Mouse (Mus musculus) embryonic facial prominence, embryonic 15.5 days (tissue): ENCODE measurements around the gene Abcc1. TPM values are rescaled to one million over a fixed set of nuclear protein-coding genes. Genes with fewer than 3 reads are reported as not detected.

Source experiments
- ATAC-seq: fragments of 200-750 bp; cut with Nextera tagmentation; 2 replicates; pipeline ENCODE4 v1.8.0; 2017; ENCODE audit warnings: low read depth, moderate TSS enrichment; ENCODE audit not compliant: insufficient number of reproducible peaks, low FRiP score, low TSS enrichment
- H3K27ac ChIP-seq: fragments of 300-500 bp; sonication (generic); replicated peaks from 2 replicates; pipeline ENCODE4 v1.5.1; 2015; ENCODE audit warnings: mild to moderate bottlenecking, inconsistent platforms
- H3K27me3 ChIP-seq: fragments of 300-500 bp; sonication (generic); 2 replicates; pipeline ENCODE4 v1.6.1; 2015; ENCODE audit warnings: inconsistent platforms
- H3K36me3 ChIP-seq: fragments of 300-500 bp; sonication (generic); 2 replicates; pipeline ENCODE4 v1.6.1; 2015; ENCODE audit warnings: mild to moderate bottlenecking, inconsistent platforms
- H3K4me1 ChIP-seq: fragments of 300-500 bp; sonication (generic); 2 replicates; pipeline ENCODE4 v1.6.1; 2015; ENCODE audit warnings: inconsistent platforms
- H3K4me2 ChIP-seq: fragments of 300-500 bp; sonication (generic); replicated peaks from 2 replicates; pipeline ENCODE4 v1.6.1; 2015; ENCODE audit warnings: mild to moderate bottlenecking, inconsistent platforms
- H3K4me3 ChIP-seq: fragments of 300-500 bp; sonication (generic); replicated peaks from 2 replicates; pipeline ENCODE4 v1.5.1; 2015; ENCODE audit warnings: mild to moderate bottlenecking, inconsistent platforms
- H3K9ac ChIP-seq: fragments of 300-500 bp; sonication (generic); 2 replicates; pipeline ENCODE4 v1.6.1; 2015; ENCODE audit warnings: inconsistent platforms
- H3K9me3 ChIP-seq: fragments of 300-500 bp; sonication (generic); replicated peaks from 2 replicates; pipeline ENCODE4 v1.6.1; 2016; ENCODE audit warnings: inconsistent platforms
- WGBS: fragments of 180-500 bp; shearing (Covaris S2); methylation state at CpG from one replicate; pipeline ENCODE4 v1.1.7; 2015; 5-methylcytosine and 5-hydroxymethylcytosine counted together
- polyA plus RNA-seq: library from polyadenylated mRNA; unstranded; fragments of >200 nt; fragmentation: Nextera tagmentation; extraction: Ambion mirVana; gene quantifications from 2 replicates; pipeline ENCODE4 v1.2.1, GENCODE M21; 2015

Abcc1 gene
- polyA plus RNA-seq, 1 experiment from 2014 or later = 14.1 TPM

DNA sequence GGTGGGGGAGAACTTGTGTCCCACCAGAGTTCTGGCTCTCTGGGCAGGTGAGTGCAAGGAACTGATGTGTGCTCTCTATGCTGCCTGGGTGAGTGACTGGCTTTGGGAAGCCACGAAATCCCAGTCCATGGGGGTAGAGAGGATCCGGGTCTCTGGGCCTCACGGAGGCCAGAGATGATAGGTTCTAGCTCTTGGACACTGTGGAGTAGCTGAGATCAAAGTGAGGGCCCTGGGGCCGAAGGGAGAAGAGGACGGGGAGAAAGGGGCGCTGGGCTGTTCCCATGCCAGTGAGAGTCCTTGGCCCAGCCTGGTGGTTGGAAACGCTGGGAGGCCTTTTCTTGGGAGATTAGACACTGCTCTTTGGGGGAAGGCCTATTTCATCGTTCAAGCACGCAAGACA lies 53.8 kb downstream of the Abcc1 start:
- no peaks in the 10 kb centered on the region for H3K4me1 ChIP-seq
- H3K27ac ChIP-seq = no peak overlapping the region
- no peaks in the 10 kb centered on the region for H3K27me3 ChIP-seq
- no peak overlapping the region for H3K4me3 ChIP-seq
- H3K9me3 ChIP-seq = no peaks in the 10 kb centered on the region
- H3K9ac ChIP-seq = no peak overlapping the region
- H3K36me3 ChIP-seq = peaks cover 35% of the 10 kb centered on the region
- no peak for ATAC-seq
- 76% methylated on average over 9 of the region's 9 CpGs for WGBS
- no peak overlapping the region for H3K4me2 ChIP-seq

GRCm38 (mm10) chr16:14416957-14417618 lies 55.7 kb downstream of the Abcc1 start:
- Histone ChIP-seq H3K4me3 (no peak overlapping the region), H3K36me3 (peaks cover 20% of the 10 kb centered on the region; the same call in 1 of the 2 replicates), H3K4me2 (no peak overlapping the region), H3K27ac (no peak overlapping the region), H3K9me3 (no peaks in the 10 kb centered on the region), H3K4me1 (no peaks in the 10 kb centered on the region), H3K27me3 (no peaks in the 10 kb centered on the region), H3K9ac (no peak overlapping the region)
- 48% methylated on average over 5 of the region's 5 CpGs for WGBS
- no peak for ATAC-seq

GRCm38 (mm10) chr16:14420496-14421132 lies 59.3 kb downstream of the Abcc1 start:
- no peak for ATAC-seq
- Histone ChIP-seq H3K4me3 (no peak overlapping the region), H3K9ac (no peak overlapping the region), H3K27me3 (no peaks in the 10 kb centered on the region), H3K4me2 (no peak overlapping the region), H3K27ac (no peak overlapping the region), H3K9me3 (no peaks in the 10 kb centered on the region), H3K4me1 (no peaks in the 10 kb centered on the region), H3K36me3 (peaks cover 6% of the 10 kb centered on the region; the same call in 1 of the 2 replicates)
- WGBS = 81% methylated on average over 5 of the region's 5 CpGs

GRCm38 (mm10) chr16:14422081-14422480 lies 60.7 kb downstream of the Abcc1 start:
- Histone ChIP-seq H3K27me3 (no peaks in the 10 kb centered on the region), H3K9me3 (no peaks in the 10 kb centered on the region), H3K27ac (no peak overlapping the region), H3K9ac (no peak overlapping the region), H3K36me3 (peaks cover 6% of the 10 kb centered on the region; the same call in 1 of the 2 replicates), H3K4me2 (no peak overlapping the region), H3K4me3 (no peak overlapping the region), H3K4me1 (no peaks in the 10 kb centered on the region)
- no peak for ATAC-seq
- 96% methylated on average over 3 of the region's 3 CpGs for WGBS

DNA sequence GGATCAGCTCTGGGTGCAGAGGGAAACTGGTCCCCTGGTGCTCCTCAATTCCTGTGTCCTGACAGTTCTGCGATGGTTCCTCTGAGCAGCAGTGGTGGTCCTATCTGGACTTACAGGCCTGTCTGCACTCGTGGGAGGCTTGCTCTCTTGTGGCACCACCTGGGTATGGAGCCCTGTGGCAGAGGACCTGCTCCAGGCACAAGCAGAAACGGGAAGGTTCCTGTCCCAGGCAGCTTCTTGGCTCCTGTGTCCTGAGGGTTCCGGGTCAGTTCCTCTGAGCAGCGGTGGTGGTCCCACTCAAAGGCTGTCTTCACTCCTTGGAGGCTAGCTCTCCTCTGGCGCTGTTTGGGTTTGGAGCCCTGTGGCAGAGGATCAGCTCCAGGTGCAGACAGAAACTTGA lies 68.0 kb downstream of the Abcc1 start:
- WGBS = 87% methylated on average over 6 of the region's 6 CpGs
- ATAC-seq = no peak

GRCm38 (mm10) chr16:14432996-14433395 lies 71.6 kb downstream of the Abcc1 start:
- H3K4me3 ChIP-seq = no peak overlapping the region
- no peak overlapping the region for H3K9ac ChIP-seq
- H3K27ac ChIP-seq = no peak overlapping the region
- no peak overlapping the region for H3K4me2 ChIP-seq
- H3K27me3 ChIP-seq = no peaks in the 10 kb centered on the region
- H3K36me3 ChIP-seq = 0 out of 2 replicates have a peak, but pooled peaks cover 11% of the 10 kb centered on the region
- no peak for ATAC-seq
- WGBS = 88% methylated on average over 5 of the region's 5 CpGs
- H3K9me3 ChIP-seq = no peaks in the 10 kb centered on the region
- no peaks in the 10 kb centered on the region for H3K4me1 ChIP-seq

More for the DNA sequence above, 68.0 kb downstream of the Abcc1 start:
- Histone ChIP-seq H3K36me3 (no peaks in the 10 kb centered on the region), H3K27ac (no peak overlapping the region), H3K4me2 (no peak overlapping the region), H3K9ac (no peak overlapping the region), H3K4me1 (no peaks in the 10 kb centered on the region), H3K27me3 (no peaks in the 10 kb centered on the region), H3K4me3 (no peak overlapping the region), H3K9me3 (no peaks in the 10 kb centered on the region)

DNA sequence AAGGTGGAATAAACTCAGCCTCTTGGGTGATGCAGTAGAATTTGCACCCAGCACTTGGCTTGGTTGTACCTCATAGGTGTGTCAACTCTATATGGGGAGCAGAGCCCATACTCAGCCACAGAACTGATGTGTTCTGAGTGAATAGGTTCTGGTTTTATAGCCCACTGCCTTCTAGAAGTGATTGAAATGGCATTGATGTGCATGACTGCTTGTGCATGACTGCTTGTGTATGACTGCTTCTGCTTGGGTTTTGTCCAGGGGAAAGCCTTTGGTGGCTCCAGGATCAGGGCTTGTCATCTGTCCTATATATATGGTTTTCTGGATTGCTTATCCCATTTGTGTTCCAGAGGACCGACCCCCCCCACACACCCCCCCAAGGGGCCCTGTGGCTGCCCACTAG lies 74.2 kb downstream of the Abcc1 start:
- no peak for ATAC-seq
- H3K4me1 ChIP-seq = no peaks in the 10 kb centered on the region
- WGBS = 75% methylated on average over 1 of the region's 1 CpGs
- no peak overlapping the region for H3K9ac ChIP-seq
- H3K4me3 ChIP-seq = no peak overlapping the region
- no peak overlapping the region for H3K4me2 ChIP-seq
- no peaks in the 10 kb centered on the region for H3K9me3 ChIP-seq
- no peak overlapping the region for H3K27ac ChIP-seq
- H3K36me3 ChIP-seq = 0 out of 2 replicates have a peak, but pooled peaks cover 11% of the 10 kb centered on the region
- H3K27me3 ChIP-seq = no peaks in the 10 kb centered on the region

DNA sequence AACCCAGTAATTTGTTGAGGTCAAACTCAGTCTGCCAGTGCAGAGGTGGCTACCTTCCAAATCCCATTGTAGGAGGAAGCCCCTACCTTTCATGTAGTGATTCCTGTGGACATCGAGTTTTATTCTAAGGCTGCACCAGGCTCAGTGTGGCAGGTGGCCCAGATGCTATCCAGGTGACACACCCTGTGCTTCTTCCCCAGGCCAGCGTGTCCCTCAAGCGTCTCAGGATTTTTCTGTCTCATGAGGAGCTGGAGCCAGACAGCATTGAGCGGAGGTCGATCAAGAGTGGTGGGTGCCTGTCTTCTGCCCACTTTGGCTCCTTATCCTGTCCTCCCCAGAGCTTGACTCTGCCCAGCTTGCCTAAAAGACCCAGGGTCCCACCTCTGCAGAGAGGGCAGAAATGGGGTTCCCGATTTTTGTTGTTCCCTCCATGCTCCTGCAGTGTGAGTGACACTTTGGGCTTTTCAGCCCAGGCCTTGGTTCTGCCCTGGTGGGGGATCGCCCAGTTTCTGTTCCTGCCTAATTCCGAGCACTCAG lies 76.2 kb downstream of the Abcc1 start:
- H3K4me1 ChIP-seq = no peaks in the 10 kb centered on the region
- 93% methylated on average over 8 of the region's 8 CpGs for WGBS
- no peak for ATAC-seq

GRCm38 (mm10) chr16:14438561-14438960 lies 77.2 kb downstream of the Abcc1 start:
- Histone ChIP-seq H3K4me2 (no peak overlapping the region), H3K9ac (no peak overlapping the region), H3K9me3 (no peaks in the 10 kb centered on the region), H3K36me3 (0 out of 2 replicates have a peak, but pooled peaks cover 15% of the 10 kb centered on the region), H3K27ac (no peak overlapping the region), H3K4me1 (no peaks in the 10 kb centered on the region), H3K4me3 (no peak overlapping the region), H3K27me3 (no peaks in the 10 kb centered on the region)
- no peak for ATAC-seq
- WGBS = 89% methylated on average over 7 of the region's 7 CpGs

More for the DNA sequence above, 76.2 kb downstream of the Abcc1 start:
- H3K9me3 ChIP-seq = no peaks in the 10 kb centered on the region
- H3K4me2 ChIP-seq = no peak overlapping the region
- H3K4me3 ChIP-seq = no peak overlapping the region
- H3K27ac ChIP-seq = no peak overlapping the region
- H3K27me3 ChIP-seq = no peaks in the 10 kb centered on the region
- no peak overlapping the region for H3K9ac ChIP-seq
- 0 out of 2 replicates have a peak, but pooled peaks cover 11% of the 10 kb centered on the region for H3K36me3 ChIP-seq

GRCm38 (mm10) chr16:14439081-14439480 lies 77.7 kb downstream of the Abcc1 start:
- WGBS = 90% methylated on average over 6 of the region's 6 CpGs
- no peak overlapping the region for H3K9ac ChIP-seq
- H3K4me2 ChIP-seq = no peak overlapping the region
- ATAC-seq = no peak
- H3K4me3 ChIP-seq = no peak overlapping the region
- no peaks in the 10 kb centered on the region for H3K4me1 ChIP-seq
- H3K27me3 ChIP-seq = no peaks in the 10 kb centered on the region
- H3K27ac ChIP-seq = no peak overlapping the region
- H3K36me3 ChIP-seq = 0 out of 2 replicates have a peak, but pooled peaks cover 15% of the 10 kb centered on the region
- H3K9me3 ChIP-seq = no peaks in the 10 kb centered on the region

DNA sequence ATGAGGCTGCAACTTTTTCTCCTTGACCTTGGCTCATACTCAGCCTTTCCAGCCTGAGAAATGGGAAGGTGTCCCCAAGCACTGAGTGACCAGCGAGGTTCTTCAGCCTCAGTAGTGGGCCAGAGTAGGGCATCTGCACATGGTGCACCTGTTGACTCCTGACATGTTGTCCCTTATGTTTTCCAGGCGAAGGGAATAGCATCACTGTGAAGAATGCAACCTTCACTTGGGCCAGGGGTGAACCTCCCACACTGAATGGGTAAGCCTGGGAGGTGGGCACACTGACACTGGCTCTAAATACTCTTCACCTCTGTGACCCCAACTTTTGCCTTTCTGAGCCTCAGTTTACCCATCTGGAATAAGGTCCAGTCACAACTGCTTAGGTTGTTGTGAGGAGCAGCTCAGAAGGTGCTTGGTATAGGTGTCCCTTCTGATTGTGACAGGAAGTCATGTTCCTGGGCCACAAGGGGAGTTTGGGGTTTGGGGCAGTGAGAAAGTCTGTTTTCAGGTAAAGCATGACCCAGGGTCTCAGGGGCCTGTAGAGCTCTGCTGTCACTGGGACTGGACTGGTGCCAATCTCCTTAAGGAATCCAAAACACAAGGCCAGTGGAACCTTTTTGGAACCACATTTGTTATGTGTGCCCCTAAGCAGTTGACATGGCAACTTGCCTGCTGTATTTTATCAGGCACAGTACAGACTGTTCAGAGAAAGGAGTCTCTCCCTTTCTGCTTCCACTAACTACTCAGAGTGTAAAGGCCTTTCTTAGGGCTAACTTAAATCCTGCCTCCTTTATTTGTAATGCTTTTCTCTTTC lies 78.7 kb downstream of the Abcc1 start:
- Histone ChIP-seq H3K4me1 (no peaks in the 10 kb centered on the region), H3K4me2 (no peak overlapping the region), H3K4me3 (no peak overlapping the region), H3K9ac (no peak overlapping the region), H3K36me3 (0 out of 2 replicates have a peak, but pooled peaks cover 16% of the 10 kb centered on the region), H3K9me3 (no peaks in the 10 kb centered on the region), H3K27ac (no peak overlapping the region), H3K27me3 (no peaks in the 10 kb centered on the region)
- 91% methylated on average over 2 of the region's 2 CpGs for WGBS
- no peak for ATAC-seq
